Mouse (Mus musculus) midbrain, embryonic 16.5 days (tissue): ENCODE results near the gene Fhit. TPM values are rescaled to one million over a fixed set of nuclear protein-coding genes. Genes with fewer than 3 reads are reported as not detected.

Experiments used
- ATAC-seq: fragments of 200-750 bp; cut with Nextera tagmentation; 2 replicates; pipeline ENCODE4 v1.8.0; 2017; ENCODE audit warnings: moderate TSS enrichment
- H3K27ac ChIP-seq: fragments of 300-500 bp; sonication (generic); 2 replicates; pipeline ENCODE4 v1.5.1; 2014; ENCODE audit warnings: mild to moderate bottlenecking, low read length, mixed read lengths
- H3K27me3 ChIP-seq: fragments of 300-500 bp; sonication (generic); 2 replicates; pipeline ENCODE4 v1.6.1; 2014; ENCODE audit warnings: low read depth, low read length, mixed read lengths; ENCODE audit not compliant: control insufficient read depth, insufficient read depth
- H3K36me3 ChIP-seq: fragments of 300-500 bp; sonication (generic); 2 replicates; pipeline ENCODE4 v1.6.1; 2014; ENCODE audit warnings: mild to moderate bottlenecking, low read length, moderate library complexity, mixed read lengths; ENCODE audit not compliant: control insufficient read depth, insufficient read depth
- H3K4me1 ChIP-seq: fragments of 300-500 bp; sonication (generic); 2 replicates; pipeline ENCODE4 v1.6.1; 2014; ENCODE audit warnings: mild to moderate bottlenecking, low read length, mixed read lengths; ENCODE audit not compliant: control insufficient read depth, insufficient read depth
- H3K4me2 ChIP-seq: fragments of 300-500 bp; sonication (generic); 2 replicates; pipeline ENCODE4 v1.6.1; 2014; ENCODE audit warnings: mild to moderate bottlenecking, low read length, mixed read lengths
- H3K4me3 ChIP-seq: fragments of 300-500 bp; sonication (generic); 2 replicates; pipeline ENCODE4 v1.5.1; 2014; ENCODE audit warnings: low read depth, mild to moderate bottlenecking, low read length, moderate library complexity, mixed read lengths
- H3K9ac ChIP-seq: fragments of 300-500 bp; sonication (generic); 2 replicates; pipeline ENCODE4 v1.6.1; 2014; ENCODE audit warnings: low read depth, low read length, mixed read lengths
- H3K9me3 ChIP-seq: fragments of 300-500 bp; sonication (generic); replicated peaks from 2 replicates; pipeline ENCODE4 v1.6.1; 2014; ENCODE audit warnings: mild to moderate bottlenecking, low read length, mixed read lengths; ENCODE audit not compliant: control insufficient read depth, poor library complexity, severe bottlenecking
- WGBS: fragments of 180-500 bp; shearing (Covaris S2); extraction: QIAGEN DNeasy Blood & Tissue Kit; methylation state at CpG from one replicate; pipeline ENCODE4 v1.1.7; 2014; 5-methylcytosine and 5-hydroxymethylcytosine counted together
- polyA plus RNA-seq: library from polyadenylated mRNA; unstranded; fragments of >200 nt; fragmentation: Nextera tagmentation; extraction: Ambion mirVana; gene quantifications from 2 replicates; pipeline ENCODE4 v1.2.1, GENCODE M21; 2015

Gene Fhit
- polyA plus RNA-seq, 1 experiment from 2014 or later, result 8.5 TPM

DNA sequence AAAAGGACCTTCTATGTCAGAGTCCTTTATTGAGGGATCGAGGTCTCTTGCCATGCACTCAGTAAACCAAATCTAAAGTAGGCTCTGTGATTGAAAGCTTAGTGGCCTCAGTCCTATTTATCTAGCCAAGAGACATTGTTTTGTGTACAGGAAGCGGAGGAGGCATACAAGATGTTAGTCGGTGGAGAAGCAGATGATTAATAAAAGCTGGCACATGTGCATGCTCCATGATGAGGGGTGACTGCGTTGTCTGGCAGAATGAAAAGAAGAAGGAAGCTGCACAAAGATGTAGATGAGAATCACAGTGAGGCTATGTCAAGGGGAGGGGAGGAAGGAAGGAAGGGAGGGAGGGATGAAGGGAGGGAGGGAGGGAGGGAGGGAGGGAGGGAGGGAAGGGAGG is 481.8 kb downstream of the Fhit start:
- Histone ChIP-seq H3K36me3 (no peaks in the 10 kb centered on the region), H3K4me3 (no peak overlapping the region), H3K4me1 (no peaks in the 10 kb centered on the region), H3K27me3 (no peaks in the 10 kb centered on the region), H3K4me2 (no peak overlapping the region), H3K9ac (no peak overlapping the region), H3K27ac (no peak overlapping the region), H3K9me3 (no peaks in the 10 kb centered on the region)
- WGBS, result 38% methylated on average over 4 of the region's 4 CpGs
- ATAC-seq, result no peak

DNA sequence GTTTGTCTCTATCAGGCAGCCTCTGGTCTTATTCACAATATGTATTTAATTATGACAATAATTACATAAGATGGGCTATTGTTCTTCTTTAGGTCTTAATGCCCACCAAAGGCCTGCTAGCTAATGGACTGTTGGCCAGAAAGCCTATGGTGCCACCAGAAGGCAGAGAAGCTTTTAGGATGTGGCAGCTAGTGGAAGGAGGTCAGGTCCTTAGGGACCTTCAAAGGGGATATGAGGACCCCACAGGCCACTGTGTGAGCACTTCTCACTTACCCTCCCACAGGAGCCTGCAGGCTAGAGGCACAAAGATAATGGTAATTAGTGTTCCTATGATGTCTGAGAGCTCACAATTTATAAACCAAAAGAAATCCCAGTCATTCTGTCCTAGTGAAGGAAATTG is 482.2 kb downstream of the Fhit start:
- H3K4me3 ChIP-seq, result no peak overlapping the region
- H3K36me3 ChIP-seq, result no peaks in the 10 kb centered on the region
- H3K27me3 ChIP-seq, result no peaks in the 10 kb centered on the region
- no peaks in the 10 kb centered on the region for H3K9me3 ChIP-seq
- no peak overlapping the region for H3K27ac ChIP-seq
- H3K4me2 ChIP-seq, result no peak overlapping the region
- no peak overlapping the region for H3K9ac ChIP-seq
- no peaks in the 10 kb centered on the region for H3K4me1 ChIP-seq
- ATAC-seq, result no peak

DNA sequence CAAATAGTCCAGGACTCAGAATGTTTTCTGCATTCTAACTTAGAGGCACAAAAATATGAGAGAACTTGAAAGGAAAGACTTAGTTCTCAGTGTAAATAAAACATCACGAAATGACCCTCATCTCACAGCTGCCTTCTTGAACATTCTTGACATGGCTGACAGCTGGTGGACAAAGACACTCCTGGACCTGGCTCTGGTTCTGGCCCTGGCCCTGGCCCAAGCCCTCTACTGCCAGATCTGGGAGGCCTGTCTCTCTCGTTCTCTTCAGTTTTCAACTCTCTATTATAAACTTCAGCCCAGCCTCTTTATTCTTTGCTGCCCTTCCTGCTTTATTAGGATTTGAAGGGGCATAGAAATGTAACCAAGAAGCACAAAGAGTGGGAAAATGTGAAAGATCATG is 484.2 kb downstream of the Fhit start:
- Histone ChIP-seq H3K9ac (no peak overlapping the region), H3K4me1 (no peaks in the 10 kb centered on the region), H3K36me3 (no peaks in the 10 kb centered on the region), H3K27me3 (no peaks in the 10 kb centered on the region), H3K4me2 (no peak overlapping the region), H3K27ac (no peak overlapping the region), H3K4me3 (no peak overlapping the region), H3K9me3 (no peaks in the 10 kb centered on the region)
- 40% methylated on average over 2 of the region's 2 CpGs for WGBS
- no peak for ATAC-seq

DNA sequence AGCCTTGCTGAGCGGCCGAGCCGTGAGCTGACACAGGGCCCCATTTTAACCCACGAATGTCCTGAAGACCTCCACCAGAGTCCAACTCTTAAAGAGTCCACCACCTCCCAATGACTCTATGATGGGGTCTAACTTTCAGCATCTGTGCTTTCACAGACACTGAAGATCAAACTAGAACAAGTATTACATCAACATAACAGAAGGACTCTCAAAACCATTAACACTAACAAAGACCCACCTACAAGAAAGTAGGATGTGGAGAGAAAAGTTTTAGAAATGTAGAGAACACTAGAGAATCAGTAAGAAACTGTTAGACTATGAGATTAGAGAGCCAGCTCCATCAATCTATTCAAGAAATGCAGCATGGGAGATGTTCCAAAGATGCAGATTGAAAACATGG is 501.6 kb downstream of the Fhit start:
- 99% methylated on average over 4 of the region's 4 CpGs for WGBS
- no peak for ATAC-seq
- no peaks in the 10 kb centered on the region for H3K9me3 ChIP-seq

DNA sequence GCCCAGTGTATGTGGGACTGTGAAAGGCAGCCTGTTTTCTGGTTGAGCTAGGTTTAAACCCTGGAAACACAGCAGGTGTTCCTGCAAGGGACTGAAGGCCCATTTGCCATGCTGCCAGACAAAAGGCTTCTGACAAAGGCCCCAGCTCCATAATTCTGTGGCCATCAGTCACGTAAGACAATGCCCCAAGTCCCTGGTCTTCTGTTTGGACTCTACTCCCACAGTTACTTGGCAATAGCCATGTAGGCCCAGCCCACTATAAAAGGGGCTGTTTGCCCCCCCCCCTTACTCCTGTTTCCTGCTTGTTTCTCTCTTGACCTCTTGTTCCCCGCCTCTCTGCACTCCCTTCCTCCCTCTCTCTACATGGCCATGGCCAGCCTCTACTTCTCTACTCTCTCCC is 502.5 kb downstream of the Fhit start:
- H3K27ac ChIP-seq, result no peak overlapping the region
- WGBS, result 40% methylated on average over 2 of the region's 2 CpGs
- peaks cover 2% of the 10 kb centered on the region; the same call in 1 of the 2 replicates for H3K4me1 ChIP-seq
- no peaks in the 10 kb centered on the region for H3K9me3 ChIP-seq
- no peaks in the 10 kb centered on the region for H3K36me3 ChIP-seq
- H3K4me2 ChIP-seq, result no peak overlapping the region
- ATAC-seq, result no peak
- no peak overlapping the region for H3K4me3 ChIP-seq
- H3K9ac ChIP-seq, result no peak overlapping the region
- no peaks in the 10 kb centered on the region for H3K27me3 ChIP-seq

More for the DNA sequence above, 501.6 kb downstream of the Fhit start:
- H3K4me3 ChIP-seq, result no peak overlapping the region
- H3K9ac ChIP-seq, result no peak overlapping the region
- H3K27ac ChIP-seq, result no peak overlapping the region
- H3K4me1 ChIP-seq, result peaks cover 2% of the 10 kb centered on the region; the same call in 1 of the 2 replicates
- H3K4me2 ChIP-seq, result no peak overlapping the region
- no peaks in the 10 kb centered on the region for H3K27me3 ChIP-seq
- no peaks in the 10 kb centered on the region for H3K36me3 ChIP-seq

DNA sequence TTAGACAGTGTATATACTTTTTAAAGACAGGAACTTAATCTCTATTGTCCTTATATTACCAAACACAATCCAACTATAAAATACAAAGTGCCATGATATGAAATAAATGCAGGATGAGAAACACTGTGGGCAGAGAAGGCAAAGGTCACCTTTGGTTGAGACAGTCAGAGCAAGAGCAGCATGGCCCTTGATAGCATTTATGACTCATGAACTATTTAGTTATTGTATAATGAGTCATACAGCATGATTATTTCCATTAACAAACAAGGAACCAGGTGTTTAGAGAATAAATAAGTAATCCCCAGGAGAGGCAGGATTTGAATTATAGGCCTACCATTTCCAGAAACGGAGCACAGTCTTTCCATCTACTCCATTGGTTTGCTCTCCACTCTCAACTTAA is 503.6 kb downstream of the Fhit start:
- H3K27me3 ChIP-seq, result no peaks in the 10 kb centered on the region
- no peaks in the 10 kb centered on the region for H3K36me3 ChIP-seq
- no peak overlapping the region for H3K4me3 ChIP-seq
- 89% methylated on average over 1 of the region's 1 CpGs for whole genome bisulfite sequencing
- H3K4me1 ChIP-seq, result peaks cover 2% of the 10 kb centered on the region; the same call in 1 of the 2 replicates
- H3K9ac ChIP-seq, result no peak overlapping the region
- no peaks in the 10 kb centered on the region for H3K9me3 ChIP-seq
- H3K27ac ChIP-seq, result no peak overlapping the region
- no peak overlapping the region for H3K4me2 ChIP-seq
- no peak for ATAC-seq

DNA sequence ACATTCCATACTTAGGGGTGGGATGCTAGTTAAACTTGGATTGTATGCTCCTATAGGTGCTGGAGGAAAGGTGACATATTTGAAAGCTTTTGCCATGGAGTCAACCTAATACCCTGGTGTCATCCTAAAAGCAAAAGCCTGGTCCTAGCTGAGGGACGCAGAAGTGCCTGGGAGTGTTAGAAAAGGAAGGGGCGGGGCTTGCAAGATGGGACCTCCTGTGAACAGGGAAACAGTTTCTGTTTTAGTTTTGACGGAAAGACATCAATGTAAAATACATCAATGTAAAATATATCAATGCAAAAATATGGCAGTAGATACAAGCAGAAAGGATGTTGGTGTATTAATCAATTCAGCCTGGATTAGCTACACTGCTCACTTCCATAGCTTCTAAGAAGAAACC is 504.5 kb downstream of the Fhit start:
- H3K27ac ChIP-seq, result no peak overlapping the region
- 94% methylated on average over 3 of the region's 3 CpGs for WGBS
- ATAC-seq, result no peak

DNA sequence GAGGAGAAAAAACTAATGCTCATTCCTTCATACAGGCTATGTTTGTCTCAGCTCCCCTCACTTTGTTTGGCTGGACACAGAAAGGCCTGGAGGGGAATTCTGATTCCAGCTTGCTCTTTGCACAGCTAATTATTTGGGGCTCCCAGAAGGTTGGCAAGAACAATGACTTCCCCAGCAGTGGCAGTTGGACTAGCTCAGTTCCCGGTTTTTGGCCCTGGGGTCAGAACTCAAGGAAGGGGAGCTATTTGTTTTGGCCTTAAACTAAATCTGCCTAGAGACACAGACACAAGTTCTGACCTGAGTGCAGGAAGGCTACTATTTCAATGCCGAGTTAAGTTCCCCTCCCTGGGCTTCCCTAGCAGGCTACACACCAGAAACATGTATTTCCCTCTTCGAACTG is 506.0 kb downstream of the Fhit start:
- no peaks in the 10 kb centered on the region for H3K9me3 ChIP-seq
- peaks cover 2% of the 10 kb centered on the region; the same call in 1 of the 2 replicates for H3K4me1 ChIP-seq
- H3K27me3 ChIP-seq, result no peaks in the 10 kb centered on the region
- H3K4me3 ChIP-seq, result no peak overlapping the region
- H3K27ac ChIP-seq, result no peak overlapping the region
- no peaks in the 10 kb centered on the region for H3K36me3 ChIP-seq
- H3K4me2 ChIP-seq, result no peak overlapping the region
- 43% methylated on average over 3 of the region's 3 CpGs for WGBS
- no peak for ATAC-seq
- no peak overlapping the region for H3K9ac ChIP-seq

More for the DNA sequence above, 504.5 kb downstream of the Fhit start:
- peaks cover 2% of the 10 kb centered on the region; the same call in 1 of the 2 replicates for H3K4me1 ChIP-seq
- no peak overlapping the region for H3K4me2 ChIP-seq
- H3K9ac ChIP-seq, result no peak overlapping the region
- no peaks in the 10 kb centered on the region for H3K36me3 ChIP-seq
- H3K27me3 ChIP-seq, result no peaks in the 10 kb centered on the region
- no peak overlapping the region for H3K4me3 ChIP-seq
- no peaks in the 10 kb centered on the region for H3K9me3 ChIP-seq

DNA sequence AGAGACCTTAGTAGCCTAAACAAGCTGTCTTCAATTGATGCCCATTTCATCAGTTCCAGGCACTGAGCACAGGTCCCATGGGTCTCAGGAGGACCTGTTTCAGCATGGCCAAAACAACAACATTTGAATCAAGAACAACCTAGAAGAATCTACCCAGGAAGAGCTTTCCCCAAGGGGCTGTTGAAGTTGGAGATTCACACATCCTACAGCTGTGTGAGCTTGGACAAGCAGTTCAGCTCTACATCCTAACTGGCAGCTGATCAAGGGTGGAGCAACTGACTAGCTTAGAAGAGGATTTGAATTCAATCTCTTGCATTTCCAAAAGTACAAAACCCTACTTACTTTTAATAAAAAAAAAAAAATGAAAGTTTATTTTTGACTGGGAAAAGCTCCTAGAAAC is 514.0 kb downstream of the Fhit start:
- Histone ChIP-seq H3K36me3 (no peaks in the 10 kb centered on the region), H3K9me3 (no peaks in the 10 kb centered on the region), H3K27me3 (no peaks in the 10 kb centered on the region), H3K4me1 (no peaks in the 10 kb centered on the region; the same call in 1 of the 2 replicates), H3K27ac (no peak overlapping the region), H3K4me2 (no peak overlapping the region), H3K9ac (no peak overlapping the region), H3K4me3 (no peak overlapping the region)
- ATAC-seq, result no peak

DNA sequence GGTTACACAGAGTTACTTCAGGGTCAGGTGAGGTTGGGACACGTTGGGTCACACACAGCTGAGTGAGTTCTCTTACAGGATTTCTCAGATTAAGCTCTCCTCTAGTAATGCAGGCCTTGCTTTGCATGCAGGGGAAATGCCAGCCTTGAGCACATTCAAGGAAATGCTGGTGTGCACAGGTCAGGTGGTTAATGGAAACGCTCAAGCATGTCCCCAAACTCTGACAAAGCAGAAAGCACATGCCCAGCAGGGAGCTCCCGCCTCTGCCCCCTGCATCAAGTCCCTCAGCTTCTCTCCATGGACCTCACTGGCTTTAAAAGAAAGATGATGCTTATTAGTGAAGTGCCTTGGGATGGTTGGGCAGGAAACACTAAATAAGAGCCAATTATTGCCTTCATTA is 530.1 kb downstream of the Fhit start:
- ATAC-seq, result no peak
- WGBS, result 28% methylated on average over 3 of the region's 3 CpGs

More for the DNA sequence above, 530.1 kb downstream of the Fhit start:
- Histone ChIP-seq H3K36me3 (no peaks in the 10 kb centered on the region), H3K4me2 (no peak overlapping the region), H3K4me1 (no peaks in the 10 kb centered on the region), H3K9ac (no peak overlapping the region), H3K4me3 (no peak overlapping the region), H3K9me3 (no peaks in the 10 kb centered on the region), H3K27ac (no peak overlapping the region), H3K27me3 (no peaks in the 10 kb centered on the region)
